Mouse (Mus musculus): ENCODE measurements at regions not wholly inside any gene's neighbourhood (a gene's known extent, or its start where the extent isn't known, plus 50 kb on each side); places are given as distances from the start of the nearest gene placed in this dataset.

GRCm38 (mm10) chr6:94925408-94925807 is 191.6 kb upstream of the Kbtbd8 start:
- WGBS = 98% methylated on average over 1 of the region's 1 CpGs
- no peak for TF ChIP-seq POLR2A (IDR thresholded peaks at IDR 0.05; ENCODE audit: insufficient read depth, low read depth, low read length)
- no peak for TF ChIP-seq CTCF (IDR thresholded peaks at IDR 0.05; ENCODE audit: insufficient read depth, low read depth, low read length)
- no peaks in the 10 kb centered on the region for H3K4me1 ChIP-seq (ENCODE audit: control insufficient read depth, insufficient read depth, low read length)
- no peak overlapping the region for H3K27ac ChIP-seq (ENCODE audit: insufficient read depth, low read depth, low read length)
- H3K4me3 ChIP-seq (ENCODE audit: insufficient read depth, low read depth, low read length) = no peak overlapping the region

GRCm38 (mm10) chr6:94924338-94925039 is 192.6 kb upstream of the Kbtbd8 start:
- Histone ChIP-seq H3K4me1 (ENCODE audit: control insufficient read depth, insufficient read depth, low read length) (no peaks in the 10 kb centered on the region), H3K4me3 (ENCODE audit: insufficient read depth, low read depth, low read length) (no peak overlapping the region), H3K27ac (ENCODE audit: insufficient read depth, low read depth, low read length) (no peak overlapping the region)
- WGBS = 77% methylated on average over 11 of the region's 11 CpGs
- no peak for TF ChIP-seq CTCF (IDR thresholded peaks at IDR 0.05; ENCODE audit: insufficient read depth, low read depth, low read length)
- TF ChIP-seq POLR2A (IDR thresholded peaks at IDR 0.05; ENCODE audit: insufficient read depth, low read depth, low read length) = no peak

- TF ChIP-seq CTCF (IDR thresholded peaks at IDR 0.05; ENCODE audit: insufficient read depth, low read depth, low read length) (no peak), POLR2A (IDR thresholded peaks at IDR 0.05; ENCODE audit: insufficient read depth, low read depth, low read length) (no peak)
- H3K27ac ChIP-seq (ENCODE audit: insufficient read depth, low read depth, low read length) = no peak overlapping the region
- no peaks in the 10 kb centered on the region for H3K4me1 ChIP-seq (ENCODE audit: control insufficient read depth, insufficient read depth, low read length)
- H3K4me3 ChIP-seq (ENCODE audit: insufficient read depth, low read depth, low read length) = no peak overlapping the region
- 79% methylated on average over 2 of the region's 2 CpGs for WGBS
These were observed 195.3 kb upstream of the Kbtbd8 start for GRCm38 (mm10) chr6:94921741-94922140.

- Histone ChIP-seq H3K27ac (ENCODE audit: insufficient read depth, low read depth, low read length) (no peak overlapping the region), H3K4me1 (ENCODE audit: control insufficient read depth, insufficient read depth, low read length) (no peaks in the 10 kb centered on the region), H3K4me3 (ENCODE audit: insufficient read depth, low read depth, low read length) (no peak overlapping the region)
- WGBS = 93% methylated on average over 2 of the region's 2 CpGs
- TF ChIP-seq CTCF (IDR thresholded peaks at IDR 0.05; ENCODE audit: insufficient read depth, low read depth, low read length) (no peak), POLR2A (IDR thresholded peaks at IDR 0.05; ENCODE audit: insufficient read depth, low read depth, low read length) (no peak)
These were observed 196.3 kb upstream of the Kbtbd8 start for GRCm38 (mm10) chr6:94920770-94921169.

- Histone ChIP-seq H3K4me1 (ENCODE audit: control insufficient read depth, insufficient read depth, low read length) (no peaks in the 10 kb centered on the region), H3K4me3 (ENCODE audit: insufficient read depth, low read depth, low read length) (no peak overlapping the region), H3K27ac (ENCODE audit: insufficient read depth, low read depth, low read length) (no peak overlapping the region)
- 94% methylated on average over 5 of the region's 5 CpGs for WGBS
- TF ChIP-seq POLR2A (IDR thresholded peaks at IDR 0.05; ENCODE audit: insufficient read depth, low read depth, low read length) (no peak), CTCF (IDR thresholded peaks at IDR 0.05; ENCODE audit: insufficient read depth, low read depth, low read length) (no peak)
These were observed 197.8 kb upstream of the Kbtbd8 start for GRCm38 (mm10) chr6:94919194-94919743.

- H3K4me3 ChIP-seq (ENCODE audit: insufficient read depth, low read depth, low read length) = no peak overlapping the region
- TF ChIP-seq CTCF (IDR thresholded peaks at IDR 0.05; ENCODE audit: insufficient read depth, low read depth, low read length) (no peak), POLR2A (IDR thresholded peaks at IDR 0.05; ENCODE audit: insufficient read depth, low read depth, low read length) (no peak)
- H3K4me1 ChIP-seq (ENCODE audit: control insufficient read depth, insufficient read depth, low read length) = peaks cover 6% of the 10 kb centered on the region
- H3K27ac ChIP-seq (ENCODE audit: insufficient read depth, low read depth, low read length) = no peak overlapping the region
- 40% methylated on average over 8 of the region's 8 CpGs for WGBS
These were observed 201.0 kb upstream of the Kbtbd8 start for GRCm38 (mm10) chr6:94915842-94916620.

- H3K27ac ChIP-seq (ENCODE audit: insufficient read depth, low read depth, low read length) = no peak overlapping the region
- 86% methylated on average over 3 of the region's 3 CpGs for WGBS
- H3K4me1 ChIP-seq (ENCODE audit: control insufficient read depth, insufficient read depth, low read length) = peaks cover 8% of the 10 kb centered on the region
- TF ChIP-seq CTCF (IDR thresholded peaks at IDR 0.05; ENCODE audit: insufficient read depth, low read depth, low read length) (no peak), POLR2A (IDR thresholded peaks at IDR 0.05; ENCODE audit: insufficient read depth, low read depth, low read length) (no peak)
- no peak overlapping the region for H3K4me3 ChIP-seq (ENCODE audit: insufficient read depth, low read depth, low read length)
These were observed 205.2 kb upstream of the Kbtbd8 start for GRCm38 (mm10) chr6:94911836-94912235.

GRCm38 (mm10) chr6:94911374-94911773 is 205.7 kb upstream of the Kbtbd8 start:
- H3K27ac ChIP-seq (ENCODE audit: insufficient read depth, low read depth, low read length) = no peak overlapping the region
- TF ChIP-seq POLR2A (IDR thresholded peaks at IDR 0.05; ENCODE audit: insufficient read depth, low read depth, low read length) (no peak), CTCF (IDR thresholded peaks at IDR 0.05; ENCODE audit: insufficient read depth, low read depth, low read length) (no peak)
- peaks cover 8% of the 10 kb centered on the region for H3K4me1 ChIP-seq (ENCODE audit: control insufficient read depth, insufficient read depth, low read length)
- no peak overlapping the region for H3K4me3 ChIP-seq (ENCODE audit: insufficient read depth, low read depth, low read length)
- WGBS = 54% methylated on average over 9 of the region's 9 CpGs

GRCm38 (mm10) chr6:94900862-94901261 is 200.9 kb upstream of the Lrig1 start:
- TF ChIP-seq CTCF (IDR thresholded peaks at IDR 0.05; ENCODE audit: insufficient read depth, low read depth, low read length) (no peak), POLR2A (IDR thresholded peaks at IDR 0.05; ENCODE audit: insufficient read depth, low read depth, low read length) (no peak)
- 84% methylated on average over 4 of the region's 4 CpGs for WGBS
- H3K4me3 ChIP-seq (ENCODE audit: insufficient read depth, low read depth, low read length) = no peak overlapping the region

More at GRCm38 (mm10) chr6:94900862-94901261, 200.9 kb upstream of the Lrig1 start:
- H3K4me1 ChIP-seq (ENCODE audit: control insufficient read depth, insufficient read depth, low read length) = peaks cover 2% of the 10 kb centered on the region; the same call in 1 of the 2 replicates
- H3K27ac ChIP-seq (ENCODE audit: insufficient read depth, low read depth, low read length) = no peak overlapping the region
